ENCODE assay signal across 27 mouse cellular contexts in genomic region chr19:46175173-46175572, GRCm38 (mm10). TPM values are rescaled to one million over a fixed set of nuclear protein-coding genes. Genes with fewer than 3 reads are reported as not detected.
"Had no signal": no experiment of that assay in that cellular context is flagged by ENCODE, and none has a peak within 500 bp of the region (broad histone marks: within the 10 kb centered on the region; RNA-seq: fewer than 3 reads in every experiment).

No protein-coding gene starts in this region.

- H3K9me3 ChIP-seq: heart, embryonic 10.5 days; heart, embryonic 12.5 days; hindbrain, embryonic 13.5 days; hindbrain, embryonic 15.5 days; kidney, embryonic 15.5 days; limb, embryonic 13.5 days had no signal

- DNase-seq: forebrain, postnatal 0 days; gastrocnemius, postnatal 14 days; gastrocnemius, postnatal 36 days; heart, adult 18-20 months; heart, postnatal 10 days; kidney, adult 11 months; kidney, adult 2 months; kidney, adult 9 months; kidney, postnatal 14 days; kidney, postnatal 36 days; layer of hippocampus, adult 9-11 months; layer of hippocampus, postnatal 36 days; left cerebral cortex, postnatal 4 days had no signal

- ATAC-seq: forebrain, postnatal 0 days; hindbrain, postnatal 0 days; intestine, embryonic 16.5 days had no signal

- H3K4me1 ChIP-seq: heart, embryonic 10.5 days; heart, embryonic 12.5 days; kidney, embryonic 15.5 days had no signal

- H3K27ac ChIP-seq: heart, embryonic 10.5 days; hindbrain, embryonic 13.5 days; hindbrain, embryonic 15.5 days; hindbrain, postnatal 0 days; kidney, embryonic 15.5 days; kidney, postnatal 0 days; limb, embryonic 13.5 days had no signal

- H3K4me2 ChIP-seq: heart, embryonic 12.5 days; hindbrain, embryonic 13.5 days; hindbrain, embryonic 15.5 days; kidney, embryonic 15.5 days; limb, embryonic 13.5 days had no signal

- H3K4me3 ChIP-seq: heart, embryonic 10.5 days; heart, embryonic 12.5 days; hindbrain, embryonic 13.5 days; hindbrain, embryonic 15.5 days; kidney, embryonic 15.5 days; limb, embryonic 13.5 days had no signal

- H3K9ac ChIP-seq: forebrain, postnatal 0 days; heart, embryonic 12.5 days; hindbrain, embryonic 13.5 days; hindbrain, embryonic 15.5 days; kidney, embryonic 15.5 days; limb, embryonic 13.5 days had no signal

- H3K27me3 ChIP-seq: heart, embryonic 12.5 days; hindbrain, embryonic 13.5 days; hindbrain, embryonic 15.5 days; kidney, embryonic 15.5 days; limb, embryonic 13.5 days had no signal

RNA-seq across cellular contexts. Expression of gene Pitx3, which starts 27.0 kb away (rescaled TPM):
- polyA plus RNA-seq: hindbrain, postnatal 0 days; intestine, embryonic 14.5 days; intestine, embryonic 16.5 days; kidney, postnatal 0 days; large intestine, adult 2 months had no signal

RNA-seq across cellular contexts. Expression of gene Elovl3, which starts 43.5 kb away (rescaled TPM):
- polyA plus RNA-seq: heart, embryonic 10.5 days; heart, embryonic 12.5 days; heart, embryonic 14.5 days; heart, embryonic 16.5 days; hindbrain, embryonic 11.5 days; hindbrain, embryonic 13.5 days; hindbrain, postnatal 0 days; intestine, embryonic 14.5 days; intestine, embryonic 16.5 days; kidney, embryonic 15.5 days; large intestine, adult 2 months had no signal
